Mouse (Mus musculus) hematopoietic multipotent progenitor cell, adult 10-12 weeks (in vitro differentiated cells): ENCODE data around the gene Phf11a. TPM values are rescaled to one million over a fixed set of nuclear protein-coding genes. Genes with fewer than 3 reads are reported as not detected.

Experiments used
- polyA plus RNA-seq: library from polyadenylated mRNA; stranded (reverse); fragments of >175 nt; gene quantifications from 2 replicates; pipeline ENCODE4 v1.2.3, GENCODE M21; 2012; ENCODE audit warnings: low replicate concordance

The Phf11a gene
- polyA plus RNA-seq = 0.82 and 0.83 TPM in 2 replicates

GRCm38 (mm10) chr14:59297391-59297790 lies at the start of gene Phf11a:
Phf11a (minus strand) TSS chr14:59297522.

DNA sequence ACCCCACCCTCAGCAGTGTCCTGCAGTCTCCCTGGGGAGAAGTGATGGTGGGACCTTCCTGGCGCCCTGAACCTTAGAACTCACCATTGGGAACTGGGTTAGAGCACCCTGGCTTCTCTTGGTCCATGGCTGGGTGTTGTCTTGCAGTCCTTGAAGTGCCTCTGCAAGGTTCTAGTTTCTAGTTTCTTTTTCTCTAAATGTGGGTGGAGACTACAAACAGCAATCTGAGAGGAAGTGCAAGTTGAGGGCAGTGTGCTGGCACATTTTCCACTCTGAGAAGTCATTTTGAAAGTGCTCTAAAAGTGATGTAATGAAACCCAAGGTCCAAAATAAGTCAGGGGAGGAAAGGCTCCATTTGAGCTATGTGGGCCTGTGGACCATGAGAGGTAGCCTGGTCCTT lies 43.9 kb upstream of the Phf11a start, which contains the start of gene Phf11b:
TSS of gene Phf11b (minus strand) at position 163 of the 400 bp plus-strand sequence.

GRCm38 (mm10) chr14:59260056-59260455 lies 37.3 kb downstream of the Phf11a start, which contains the start of gene Gm6904:
Gm6904 (minus strand) TSS chr14:59260216.

Other genes with a start within 250 kb of the Phf11a start
- not detected in 2 replicates for gene 1700129C05Rik, start 154.6 kb downstream of the Phf11a start, polyA plus RNA-seq
- not detected in 2 replicates for gene Gm5142, start 118.8 kb downstream of the Phf11a start, polyA plus RNA-seq
- gene Rcbtb1, start 96.3 kb downstream of the Phf11a start, polyA plus RNA-seq = 13.3 and 17.4 TPM in 2 replicates
- 0.19 TPM in 1 of 2 replicates, not detected in the other for gene Gm6904, start 37.3 kb downstream of the Phf11a start, polyA plus RNA-seq
- 2.6 and 5.3 TPM in 2 replicates for gene Phf11b, start 43.8 kb upstream of the Phf11a start, polyA plus RNA-seq
- gene Phf11d, start 67.9 kb upstream of the Phf11a start, polyA plus RNA-seq = 0.56 and 0.90 TPM in 2 replicates
- gene Phf11c, start 97.9 kb upstream of the Phf11a start, polyA plus RNA-seq = 0.16 and 0.43 TPM in 2 replicates
- 11.1 and 21.4 TPM in 2 replicates for gene Setdb2, start 143.4 kb upstream of the Phf11a start, polyA plus RNA-seq
- gene Cab39l, start 143.4 kb upstream of the Phf11a start, polyA plus RNA-seq = 1.9 and 2.8 TPM in 2 replicates